Mouse (Mus musculus) liver, adult 2 months (tissue): Measurements from ENCODE around the gene Hes3.

ENCODE experiments used
- CTCF ChIP-seq: fragments of 200-500 bp; IDR thresholded peaks from 2 replicates; pipeline ENCODE4 v1.5.1; 2011; ENCODE audit warnings: low read depth, low read length, control low read depth
- POLR2A ChIP-seq: fragments of 200-500 bp; IDR thresholded peaks from 2 replicates; pipeline ENCODE4 v1.6.1; 2011; ENCODE audit warnings: low read length, control low read depth; ENCODE audit not compliant: insufficient read depth; ENCODE audit errors: extremely low read depth

GRCm38 (mm10) chr4:152307542-152307941 is 16.1 kb upstream of the Hes3 start:
- TF ChIP-seq CTCF (no peak), POLR2A (no peak)
